Mouse (Mus musculus) liver, embryonic 14.5 days (tissue): ENCODE measurements around the gene B4galt2. TPM values are rescaled to one million over a fixed set of nuclear protein-coding genes. Genes with fewer than 3 reads are reported as not detected.

ENCODE experiments used
- ATAC-seq: fragments of 200-750 bp; cut with Nextera tagmentation; 2 replicates; pipeline ENCODE4 v1.8.0; 2017; ENCODE audit warnings: moderate number of reproducible peaks, mild to moderate bottlenecking, moderate library complexity; ENCODE audit not compliant: insufficient read depth
- DNase-seq, 3 experiments: peaks; one replicate each; pipeline ENCODE4 v3.0.0-alpha.2; 2012 to 2013; ENCODE audit warnings: low read depth in 3 of 3, low spot score in 3 of 3
- H3K27ac ChIP-seq: fragments of 300-500 bp; sonication (generic); 2 replicates; pipeline ENCODE4 v1.5.1; 2014; ENCODE audit warnings: moderate library complexity, mild to moderate bottlenecking, control low read depth, inconsistent platforms
- H3K27me3 ChIP-seq: fragments of 300-500 bp; sonication (generic); 2 replicates; pipeline ENCODE4 v1.6.1; 2014; ENCODE audit warnings: mild to moderate bottlenecking, low read length, moderate library complexity; ENCODE audit not compliant: control insufficient read depth, insufficient read depth
- H3K36me3 ChIP-seq: fragments of 300-500 bp; sonication (generic); replicated peaks from 2 replicates; pipeline ENCODE4 v1.6.1; 2014; ENCODE audit warnings: low read depth; ENCODE audit not compliant: control insufficient read depth, insufficient read depth
- H3K4me1 ChIP-seq, 2 experiments: fragments of 200-500 bp in 1 of 2; fragments of 300-500 bp in 1 of 2; sonication (generic) in 1 of 2; replicated peaks; 2 replicates each; pipeline ENCODE4 v1.6.1; 2012 to 2014; ENCODE audit warnings: antibody characterized with exemption in 1 of 2, inconsistent platforms in 1 of 2, low read length in 1 of 2; ENCODE audit not compliant: control insufficient read depth in 2 of 2, insufficient read depth in 2 of 2
- H3K4me2 ChIP-seq: fragments of 300-500 bp; sonication (generic); 2 replicates; pipeline ENCODE4 v1.6.1; 2014; ENCODE audit warnings: low read depth, mild to moderate bottlenecking, control low read depth, moderate library complexity
- H3K4me3 ChIP-seq, 2 experiments: fragments of 200-500 bp in 1 of 2; fragments of 300-500 bp in 1 of 2; sonication (generic) in 1 of 2; 2 replicates each; pipeline ENCODE4 v1.5.1; 2012 to 2014; ENCODE audit warnings: low read depth in 2 of 2, low read length in 2 of 2, mild to moderate bottlenecking in 2 of 2, control low read depth in 1 of 2, inconsistent platforms in 1 of 2, moderate library complexity in 1 of 2; ENCODE audit not compliant: insufficient read depth in 1 of 2
- H3K9ac ChIP-seq: fragments of 300-500 bp; sonication (generic); replicated peaks from 2 replicates; pipeline ENCODE4 v1.6.1; 2014; ENCODE audit warnings: mild to moderate bottlenecking, control low read depth, moderate library complexity
- H3K9me3 ChIP-seq: fragments of 300-500 bp; sonication (generic); 2 replicates; pipeline ENCODE4 v1.6.1; 2016; ENCODE audit warnings: low read length, mixed read lengths; ENCODE audit not compliant: control insufficient read depth
- CTCF ChIP-seq: IDR thresholded peaks from 2 replicates; pipeline ENCODE4 v1.5.1; 2016; ENCODE audit warnings: antibody characterized with exemption, low read depth, control low read depth
- EP300 ChIP-seq: IDR thresholded peaks from 2 replicates; pipeline ENCODE4 v1.6.1; 2016; ENCODE audit warnings: antibody characterized with exemption, low read depth
- WGBS: fragments of 180-500 bp; shearing (Covaris S2); extraction: QIAGEN DNeasy Blood & Tissue Kit; methylation state at CpG from one replicate; pipeline ENCODE4 v1.1.7; 2014; ENCODE audit not compliant: insufficient replicate concordance; 5-methylcytosine and 5-hydroxymethylcytosine counted together
- polyA plus RNA-seq, 2 experiments: library from polyadenylated mRNA; depleted of rRNA in 1 of 2; stranded (reverse) in 1 of 2; unstranded in 1 of 2; fragments of >200 nt; fragmentation: Nextera tagmentation in 1 of 2; extraction: Ambion mirVana in 1 of 2; gene quantifications; 2 replicates each; pipeline versions ENCODE4 v1.2.1 to v1.2.3; 2012 to 2014

B4galt2 gene
- polyA plus RNA-seq, 2 experiments: 1.7 to 2.4 TPM

GRCm38 (mm10) chr4:117914591-117915442 is 31.5 kb upstream of the B4galt2 start, which contains the start of gene Ipo13:
Ipo13 (minus strand) TSS chr4:117914999.
- Histone ChIP-seq H3K9ac (peak within 1 kb of the TSS; percentile 91), H3K36me3 (peaks cover 6% of the 10 kb centered on the region; the same call in 1 of the 2 replicates), H3K9me3 (no peaks in the 10 kb centered on the region), H3K4me1 (peaks cover 11 to 20% of the 10 kb centered on the region in 2 experiments), H3K4me2 (peak within 1 kb of the TSS; percentile 93), H3K27me3 (no peaks in the 10 kb centered on the region), H3K4me3 (peak within 1 kb of the TSS; percentile 73 to 90), H3K27ac (peak within 1 kb of the TSS; percentile 76)
- peak; percentile 52 for TF ChIP-seq CTCF
- peak; percentile 77 for TF ChIP-seq EP300
- DNase-seq (peak; percentile 80 to 85 (median 81)), ATAC-seq (peak; percentile 95)
- under 1% methylated on average over 60 of the region's 61 CpGs for WGBS

- H3K27ac ChIP-seq: no peak overlapping the region
- ATAC-seq: no peak
These were observed 30.7 kb upstream of the B4galt2 start for GRCm38 (mm10) chr4:117914031-117914430.

GRCm38 (mm10) chr4:117913421-117913820 is 30.1 kb upstream of the B4galt2 start:
- Histone ChIP-seq H3K27ac (no peak overlapping the region), H3K9me3 (no peaks in the 10 kb centered on the region), H3K36me3 (peaks cover 6% of the 10 kb centered on the region; the same call in 1 of the 2 replicates), H3K9ac (peak overlapping the region; percentile 91), H3K4me3 (peak overlapping the region; percentile 73 to 90), H3K4me1 (peaks cover 11 to 20% of the 10 kb centered on the region in 2 experiments), H3K27me3 (no peaks in the 10 kb centered on the region), H3K4me2 (peak overlapping the region; percentile 93)
- no peak for TF ChIP-seq CTCF
- no peak for TF ChIP-seq EP300
- DNase-seq (no peak), ATAC-seq (no peak)
- WGBS: 64% methylated on average over 3 of the region's 3 CpGs

More at GRCm38 (mm10) chr4:117914031-117914430, 30.7 kb upstream of the B4galt2 start:
- 15% methylated on average over 8 of the region's 8 CpGs for WGBS
- H3K27me3 ChIP-seq: no peaks in the 10 kb centered on the region
- no peak for TF ChIP-seq CTCF
- no peak for TF ChIP-seq EP300
- H3K9me3 ChIP-seq: no peaks in the 10 kb centered on the region
- H3K36me3 ChIP-seq: peaks cover 6% of the 10 kb centered on the region; the same call in 1 of the 2 replicates
- DNase-seq: no peak
- H3K4me2 ChIP-seq: peak overlapping the region; percentile 93
- peak overlapping the region; percentile 91 for H3K9ac ChIP-seq
- H3K4me3 ChIP-seq: peak overlapping the region; percentile 73 to 90
- peaks cover 11 to 20% of the 10 kb centered on the region in 2 experiments for H3K4me1 ChIP-seq

- Histone ChIP-seq H3K4me1 (peaks cover 11 to 17% of the 10 kb centered on the region in 2 experiments), H3K4me2 (peak overlapping the region; percentile 93), H3K4me3 (no peak overlapping the region; a peak in 1 of 4 replicates), H3K9ac (no peak overlapping the region), H3K36me3 (peaks cover 6% of the 10 kb centered on the region; the same call in 1 of the 2 replicates), H3K9me3 (no peaks in the 10 kb centered on the region), H3K27ac (no peak overlapping the region), H3K27me3 (no peaks in the 10 kb centered on the region)
- no peak for TF ChIP-seq CTCF
- TF ChIP-seq EP300: no peak
- no peak for ATAC-seq
- DNase-seq: no peak
- 75% methylated on average over 7 of the region's 7 CpGs for WGBS
These were observed 29.5 kb upstream of the B4galt2 start for GRCm38 (mm10) chr4:117912685-117913273.

- H3K4me2 ChIP-seq: no peak overlapping the region
These were observed 28.9 kb upstream of the B4galt2 start for GRCm38 (mm10) chr4:117912131-117912561.

More at GRCm38 (mm10) chr4:117912131-117912561, 28.9 kb upstream of the B4galt2 start:
- WGBS: 89% methylated on average over 13 of the region's 13 CpGs
- TF ChIP-seq EP300: no peak
- TF ChIP-seq CTCF: no peak
- ATAC-seq (no peak), DNase-seq (no peak)
- Histone ChIP-seq H3K36me3 (peaks cover 6% of the 10 kb centered on the region; the same call in 1 of the 2 replicates), H3K4me1 (peaks cover 11 to 12% of the 10 kb centered on the region in 2 experiments), H3K27ac (no peak overlapping the region), H3K9ac (no peak overlapping the region), H3K4me3 (no peak overlapping the region), H3K27me3 (no peaks in the 10 kb centered on the region), H3K9me3 (no peaks in the 10 kb centered on the region)
